Mouse (Mus musculus) megakaryocyte, embryonic 14.5 days (primary cell): ENCODE data around the gene Vps8.

Experiments used
- FLI1 ChIP-seq: IDR thresholded peaks from 2 replicates; pipeline ENCODE4 v1.6.1; 2012; ENCODE audit warnings: low read length, inconsistent platforms, mixed read lengths
- GATA1 ChIP-seq: IDR thresholded peaks from 3 replicates; pipeline ENCODE4 v1.6.1; 2012; ENCODE audit warnings: mixed read lengths, low read length, inconsistent platforms, borderline replicate concordance

DNA sequence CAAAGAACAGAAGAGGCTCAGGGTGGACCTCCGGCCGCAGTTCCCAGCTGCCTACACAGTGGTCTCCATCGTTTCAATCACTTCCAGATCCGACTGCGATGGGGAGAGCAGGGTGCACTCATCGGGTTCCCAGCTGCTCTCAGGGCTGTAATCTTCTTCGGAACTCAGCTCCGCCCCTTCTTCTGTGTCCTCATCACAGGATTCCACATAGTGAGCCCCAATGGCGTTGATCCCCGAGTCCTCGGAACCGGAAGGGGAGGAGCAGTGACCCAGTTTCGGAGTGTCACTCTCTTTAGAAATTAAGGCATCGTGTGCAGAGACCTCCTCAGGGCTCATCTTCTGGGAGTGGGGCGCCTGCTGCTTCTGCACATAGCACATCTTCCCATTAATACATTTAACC, 230.2 kb downstream of the Vps8 start:
- TF ChIP-seq GATA1, result no peak
- no peak for TF ChIP-seq FLI1
